Mouse (Mus musculus) liver, adult 2 months (tissue): ENCODE results near the gene Kirrel2.

Source experiments
- CTCF ChIP-seq: fragments of 200-500 bp; IDR thresholded peaks from 2 replicates; pipeline ENCODE4 v1.5.1; 2011; ENCODE audit warnings: low read depth, low read length, control low read depth
- POLR2A ChIP-seq: fragments of 200-500 bp; IDR thresholded peaks from 2 replicates; pipeline ENCODE4 v1.6.1; 2011; ENCODE audit warnings: low read length, control low read depth; ENCODE audit not compliant: insufficient read depth; ENCODE audit errors: extremely low read depth

DNA sequence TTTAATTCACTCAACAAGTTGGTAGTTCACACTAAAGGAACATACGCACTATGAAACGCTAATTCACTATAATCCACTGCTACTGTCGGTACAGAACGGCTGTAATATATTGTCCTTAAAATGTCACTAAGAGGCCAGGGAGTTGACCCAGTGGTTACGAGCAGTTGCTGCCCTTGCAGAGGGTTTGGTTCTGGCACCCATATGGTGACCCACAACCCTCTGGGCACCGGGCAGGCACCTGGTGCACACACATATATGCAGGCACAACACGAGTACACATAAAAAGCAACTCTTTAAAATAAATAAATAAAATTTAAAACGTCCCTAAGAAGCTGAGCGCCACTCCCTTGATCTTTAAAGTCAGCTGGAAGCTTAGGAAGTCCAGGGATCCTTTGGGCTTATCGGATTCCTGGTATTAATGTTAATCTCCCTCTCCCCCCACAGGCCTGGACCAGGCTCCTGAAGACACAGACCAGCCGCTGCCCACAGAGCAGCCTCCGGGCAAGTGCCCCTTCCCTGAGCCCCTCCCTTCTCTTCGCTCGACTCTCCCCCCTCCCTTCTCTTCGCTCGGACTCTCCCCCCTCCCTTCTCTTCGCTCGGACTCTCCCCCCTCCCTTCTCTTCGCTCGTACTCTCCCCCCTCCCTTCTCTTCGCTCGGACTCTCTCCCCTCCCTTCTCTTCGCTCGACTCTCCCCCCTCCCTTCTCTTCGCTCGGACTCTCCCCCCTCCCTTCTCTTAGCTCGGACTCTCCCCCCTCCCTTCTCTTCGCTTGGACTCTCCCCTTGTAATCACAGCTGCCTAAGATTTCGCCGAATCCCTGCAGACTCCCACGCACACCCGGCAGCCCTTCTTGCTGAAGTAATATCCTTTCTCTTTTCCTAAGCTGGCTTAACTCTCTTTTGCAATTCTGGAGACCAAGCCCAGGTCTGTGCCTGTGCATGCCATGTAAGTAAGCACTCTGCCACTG, 20.2 kb upstream of the Kirrel2 start:
- TF ChIP-seq CTCF (no peak), POLR2A (no peak)
